Mouse (Mus musculus): Measurements from ENCODE around the gene Tcf7. TPM values are rescaled to one million over a fixed set of nuclear protein-coding genes. Genes with fewer than 3 reads are reported as not detected.

Gene Tcf7
- polyA plus RNA-seq, 1 experiment from 2014 or later: 7.1 TPM

GRCm38 (mm10) chr11:52286958-52287305 lies 4.1 kb upstream of the Tcf7 start:
- H3K4me1 ChIP-seq (ENCODE audit: insufficient read depth, low read length): peaks cover 38% of the 10 kb centered on the region
- H3K9ac ChIP-seq (replicated peaks; ENCODE audit: low read length): no peak overlapping the region
- no peak overlapping the region for H3K4me3 ChIP-seq (ENCODE audit: low read length)
- WGBS: 21% methylated on average over 4 of the region's 4 CpGs
- 0 out of 2 replicates have a peak, but pooled peaks cover 4% of the 10 kb centered on the region for H3K27me3 ChIP-seq (ENCODE audit: insufficient read depth, low read length)
- no peaks in the 10 kb centered on the region for H3K36me3 ChIP-seq (ENCODE audit: insufficient read depth, low read length)
- no peak overlapping the region for H3K4me2 ChIP-seq (replicated peaks; ENCODE audit: low read depth, low read length)
- no peak for ATAC-seq (ENCODE audit: low FRiP score, low TSS enrichment)
- no peak overlapping the region for H3K27ac ChIP-seq (ENCODE audit: low read length)
- no peaks in the 10 kb centered on the region for H3K9me3 ChIP-seq (ENCODE audit: low read length)

- H3K27me3 ChIP-seq (ENCODE audit: insufficient read depth, low read length): 0 out of 2 replicates have a peak, but pooled peaks cover 4% of the 10 kb centered on the region
- H3K36me3 ChIP-seq (ENCODE audit: insufficient read depth, low read length): no peaks in the 10 kb centered on the region
- no peak overlapping the region for H3K27ac ChIP-seq (ENCODE audit: low read length)
- no peaks in the 10 kb centered on the region for H3K9me3 ChIP-seq (ENCODE audit: low read length)
- H3K4me1 ChIP-seq (ENCODE audit: insufficient read depth, low read length): peaks cover 36% of the 10 kb centered on the region
- WGBS: 33% methylated on average over 16 of the region's 16 CpGs
- H3K9ac ChIP-seq (replicated peaks; ENCODE audit: low read length): no peak overlapping the region
- H3K4me3 ChIP-seq (ENCODE audit: low read length): no peak overlapping the region
- ATAC-seq (ENCODE audit: low FRiP score, low TSS enrichment): no peak
- H3K4me2 ChIP-seq (replicated peaks; ENCODE audit: low read depth, low read length): no peak overlapping the region
Observed at GRCm38 (mm10) chr11:52286301-52286957, 3.6 kb upstream of the Tcf7 start.

- peaks cover 36% of the 10 kb centered on the region for H3K4me1 ChIP-seq (ENCODE audit: insufficient read depth, low read length)
- H3K27ac ChIP-seq (ENCODE audit: low read length): peak overlapping the region; percentile 57; the same call in 1 of the 2 replicates
- ATAC-seq (ENCODE audit: low FRiP score, low TSS enrichment): peak; percentile 63
- 5% methylated on average over 44 of the region's 44 CpGs for WGBS
- H3K9me3 ChIP-seq (ENCODE audit: low read length): no peaks in the 10 kb centered on the region
- peak overlapping the region; percentile 72 for H3K4me3 ChIP-seq (ENCODE audit: low read length)
- H3K4me2 ChIP-seq (replicated peaks; ENCODE audit: low read depth, low read length): peak overlapping the region; percentile 96
- 0 out of 2 replicates have a peak, but pooled peaks cover 4% of the 10 kb centered on the region for H3K27me3 ChIP-seq (ENCODE audit: insufficient read depth, low read length)
- H3K9ac ChIP-seq (replicated peaks; ENCODE audit: low read length): peak overlapping the region; percentile 15; the same call in 1 of the 2 replicates
- no peaks in the 10 kb centered on the region for H3K36me3 ChIP-seq (ENCODE audit: insufficient read depth, low read length)
Observed at GRCm38 (mm10) chr11:52283596-52284571, 1.1 kb upstream of the Tcf7 start.

GRCm38 (mm10) chr11:52282420-52282773 lies 417 bp downstream of the Tcf7 start:
- Histone ChIP-seq H3K9ac (replicated peaks; ENCODE audit: low read length) (peak overlapping the region; percentile 73), H3K9me3 (ENCODE audit: low read length) (no peaks in the 10 kb centered on the region), H3K27me3 (ENCODE audit: insufficient read depth, low read length) (0 out of 2 replicates have a peak, but pooled peaks cover 4% of the 10 kb centered on the region), H3K36me3 (ENCODE audit: insufficient read depth, low read length) (no peaks in the 10 kb centered on the region), H3K4me3 (ENCODE audit: low read length) (peak overlapping the region; percentile 72), H3K27ac (ENCODE audit: low read length) (no peak overlapping the region), H3K4me1 (ENCODE audit: insufficient read depth, low read length) (peaks cover 36% of the 10 kb centered on the region), H3K4me2 (replicated peaks; ENCODE audit: low read depth, low read length) (peak overlapping the region; percentile 96)
- WGBS: 4% methylated on average over 19 of the region's 19 CpGs
- ATAC-seq (ENCODE audit: low FRiP score, low TSS enrichment): no peak

GRCm38 (mm10) chr11:52281568-52282328 lies 1.1 kb downstream of the Tcf7 start:
- peaks cover 32% of the 10 kb centered on the region for H3K4me1 ChIP-seq (ENCODE audit: insufficient read depth, low read length)
- H3K9ac ChIP-seq (replicated peaks; ENCODE audit: low read length): no peak overlapping the region
- peak overlapping the region; percentile 96 for H3K4me2 ChIP-seq (replicated peaks; ENCODE audit: low read depth, low read length)
- H3K9me3 ChIP-seq (ENCODE audit: low read length): no peaks in the 10 kb centered on the region
- peak overlapping the region; percentile 72 for H3K4me3 ChIP-seq (ENCODE audit: low read length)
- H3K27me3 ChIP-seq (ENCODE audit: insufficient read depth, low read length): 0 out of 2 replicates have a peak, but pooled peaks cover 4% of the 10 kb centered on the region
- no peak for ATAC-seq (ENCODE audit: low FRiP score, low TSS enrichment)
- no peak overlapping the region for H3K27ac ChIP-seq (ENCODE audit: low read length)
- WGBS: 66% methylated on average over 19 of the region's 19 CpGs
- no peaks in the 10 kb centered on the region for H3K36me3 ChIP-seq (ENCODE audit: insufficient read depth, low read length)

- Histone ChIP-seq H3K9ac (replicated peaks; ENCODE audit: low read length) (no peak overlapping the region), H3K27ac (ENCODE audit: low read length) (no peak overlapping the region), H3K4me2 (replicated peaks; ENCODE audit: low read depth, low read length) (no peak overlapping the region; the same call in 1 of the 2 replicates), H3K9me3 (ENCODE audit: low read length) (no peaks in the 10 kb centered on the region), H3K36me3 (ENCODE audit: insufficient read depth, low read length) (no peaks in the 10 kb centered on the region), H3K4me3 (ENCODE audit: low read length) (no peak overlapping the region), H3K27me3 (ENCODE audit: insufficient read depth, low read length) (0 out of 2 replicates have a peak, but pooled peaks cover 3% of the 10 kb centered on the region), H3K4me1 (ENCODE audit: insufficient read depth, low read length) (peaks cover 26% of the 10 kb centered on the region)
- 87% methylated on average over 11 of the region's 11 CpGs for WGBS
- no peak for ATAC-seq (ENCODE audit: low FRiP score, low TSS enrichment)
Observed at GRCm38 (mm10) chr11:52280566-52281455, 2.0 kb downstream of the Tcf7 start.

GRCm38 (mm10) chr11:52279611-52280145 lies 3.1 kb downstream of the Tcf7 start:
- no peak overlapping the region for H3K27ac ChIP-seq (ENCODE audit: low read length)
- no peaks in the 10 kb centered on the region for H3K9me3 ChIP-seq (ENCODE audit: low read length)
- ATAC-seq (ENCODE audit: low FRiP score, low TSS enrichment): no peak
- H3K36me3 ChIP-seq (ENCODE audit: insufficient read depth, low read length): no peaks in the 10 kb centered on the region
- H3K27me3 ChIP-seq (ENCODE audit: insufficient read depth, low read length): no peaks in the 10 kb centered on the region
- H3K4me2 ChIP-seq (replicated peaks; ENCODE audit: low read depth, low read length): no peak overlapping the region
- WGBS: 95% methylated on average over 8 of the region's 8 CpGs
- no peak overlapping the region for H3K9ac ChIP-seq (replicated peaks; ENCODE audit: low read length)
- peaks cover 25% of the 10 kb centered on the region for H3K4me1 ChIP-seq (ENCODE audit: insufficient read depth, low read length)
- H3K4me3 ChIP-seq (ENCODE audit: low read length): no peak overlapping the region

- Histone ChIP-seq H3K4me1 (ENCODE audit: insufficient read depth, low read length) (peaks cover 20% of the 10 kb centered on the region), H3K27ac (ENCODE audit: low read length) (no peak overlapping the region), H3K36me3 (ENCODE audit: insufficient read depth, low read length) (no peaks in the 10 kb centered on the region), H3K9ac (replicated peaks; ENCODE audit: low read length) (no peak overlapping the region), H3K27me3 (ENCODE audit: insufficient read depth, low read length) (no peaks in the 10 kb centered on the region), H3K4me2 (replicated peaks; ENCODE audit: low read depth, low read length) (no peak overlapping the region), H3K9me3 (ENCODE audit: low read length) (no peaks in the 10 kb centered on the region), H3K4me3 (ENCODE audit: low read length) (no peak overlapping the region)
- ATAC-seq (ENCODE audit: low FRiP score, low TSS enrichment): no peak
- WGBS: 98% methylated on average over 6 of the region's 6 CpGs
Observed at GRCm38 (mm10) chr11:52278991-52279390, 3.8 kb downstream of the Tcf7 start.

All from kidney, embryonic 16.5 days (tissue).